Mouse (Mus musculus) 416B (cell line): ENCODE measurements around the gene Prss48.
"Not testable (repeated sequence)": the region's sequence is repeated elsewhere in the genome, so short reads cannot be mapped to it uniquely, and the experiment has no call there.

Experiments
- DNase-seq: peaks from one replicate; pipeline ENCODE4 v3.0.0; 2011; ENCODE audit warnings: low read depth

Gene Prss48

DNA sequence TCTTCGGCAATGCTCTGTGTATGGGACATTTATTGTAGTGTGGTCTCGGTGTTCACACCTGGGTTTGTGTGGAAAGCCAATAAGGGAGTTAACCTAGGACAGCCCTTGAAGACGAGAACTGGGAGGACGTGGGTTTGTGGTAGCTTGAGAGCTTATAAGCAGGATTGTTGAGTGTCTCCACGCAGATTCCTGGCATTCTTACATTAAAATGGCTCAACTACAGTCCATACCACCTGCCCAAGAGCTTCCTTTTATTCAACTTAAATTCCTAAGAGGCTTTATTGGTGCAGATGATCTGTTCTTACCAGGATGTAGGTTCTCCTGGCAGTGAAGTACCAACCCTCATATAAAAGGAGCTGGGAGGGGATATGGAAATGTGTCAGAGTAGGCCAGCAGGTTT is 649 bp upstream of the Prss48 start:
- no peak for DNase-seq

DNA sequence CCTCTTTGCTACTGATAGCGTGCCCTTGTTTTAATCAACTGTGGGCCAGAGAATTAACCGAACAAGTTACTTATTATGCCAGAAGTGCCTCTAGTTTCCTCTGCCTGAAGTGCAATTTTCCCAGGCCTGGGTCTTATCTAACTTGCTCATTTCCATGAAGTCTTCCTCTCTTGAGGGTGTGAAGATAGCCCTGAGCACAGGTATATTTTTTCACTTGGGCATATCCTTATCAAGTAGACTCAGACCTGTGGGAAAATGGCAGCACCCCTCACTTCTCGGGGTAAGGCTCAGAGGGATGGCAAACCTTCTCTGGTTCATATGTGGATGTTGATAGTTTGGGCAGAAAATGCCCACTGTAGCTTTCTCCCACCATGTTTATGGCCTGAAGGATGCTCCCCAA is 1.0 kb downstream of the Prss48 start:
- DNase-seq: no peak

DNA sequence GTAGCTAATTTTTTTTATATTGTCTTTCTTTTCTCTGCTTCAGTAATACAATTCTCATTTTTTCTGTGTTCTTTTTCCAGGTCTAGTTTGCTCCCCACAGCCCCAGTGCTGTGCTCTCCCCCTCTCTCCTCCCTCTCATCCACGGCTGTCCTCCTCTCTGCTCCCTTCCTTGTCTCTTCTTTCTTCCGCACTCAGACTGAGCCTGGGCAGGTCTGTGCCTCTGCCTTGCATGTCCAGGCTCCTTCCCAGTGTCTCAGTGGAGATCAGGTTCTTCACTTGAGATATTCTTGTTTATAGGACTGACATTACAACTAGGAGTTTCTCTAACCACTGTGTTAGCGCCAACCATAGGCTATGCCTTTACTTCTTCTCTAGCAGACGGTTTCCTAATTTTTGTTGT is 7.6 kb downstream of the Prss48 start:
- DNase-seq: no peak

- no peak for DNase-seq
These were observed 8.5 kb downstream of the Prss48 start for GRCm38 (mm10) chr3:85993744-85994143.

- DNase-seq: no peak
These were observed 10.5 kb downstream of the Prss48 start for GRCm38 (mm10) chr3:85991802-85992156.

DNA sequence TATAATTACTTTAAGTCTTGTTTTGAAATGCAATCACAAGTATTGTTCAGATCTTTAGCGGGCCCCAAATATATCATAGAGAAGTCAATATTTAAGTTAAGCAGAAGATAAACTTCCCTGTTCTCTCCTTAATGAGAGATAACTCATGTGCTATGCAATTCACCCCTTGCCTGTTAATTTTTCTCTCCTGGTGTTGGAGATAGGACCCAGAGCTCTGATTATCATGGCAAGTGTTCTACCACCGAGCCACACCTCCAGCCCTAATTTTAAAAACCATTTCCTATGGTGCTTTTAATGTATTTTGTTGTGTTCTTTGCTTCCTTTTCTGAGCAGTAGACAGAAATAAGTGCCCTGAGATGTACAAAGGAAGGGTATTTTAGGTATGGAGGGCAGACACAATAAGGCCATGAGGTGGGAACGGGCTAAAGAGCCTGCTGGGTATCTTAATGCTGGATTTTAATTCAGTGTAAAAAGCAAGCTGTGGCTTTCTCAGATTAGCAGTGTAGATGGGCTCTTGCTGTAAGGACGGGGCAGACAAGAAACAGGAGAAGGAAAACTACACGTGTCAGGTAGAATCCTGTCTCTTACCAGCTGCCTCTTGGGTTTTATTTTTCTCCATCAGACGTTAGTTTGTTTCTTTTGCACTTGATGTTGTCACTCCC is 11.0 kb downstream of the Prss48 start:
- DNase-seq: no peak

- DNase-seq: peak; percentile 8
These were observed 15.1 kb downstream of the Prss48 start for GRCm38 (mm10) chr3:85987225-85987624.

DNA sequence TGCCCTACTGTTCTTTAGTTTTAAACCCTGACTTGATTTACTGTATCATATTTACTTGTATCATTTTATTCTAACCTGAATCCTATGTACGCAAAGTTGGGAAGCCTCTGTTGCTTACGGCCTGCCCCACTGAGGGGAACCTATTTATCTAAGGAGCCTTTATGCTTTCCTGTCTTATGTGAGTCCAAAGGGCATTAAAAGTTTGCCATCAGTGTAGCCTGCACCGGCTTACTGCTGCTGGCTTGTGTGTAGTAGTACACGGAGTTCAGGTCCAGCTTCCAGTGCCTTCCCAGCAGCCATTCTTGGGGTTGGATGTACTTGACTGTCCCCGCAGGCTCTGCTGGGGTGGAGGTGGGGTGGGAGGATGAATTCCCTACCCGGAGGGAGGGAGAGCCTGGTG is 17.8 kb downstream of the Prss48 start:
- DNase-seq: no peak

- not testable (repeated sequence) for DNase-seq
These were observed 20.5 kb downstream of the Prss48 start for GRCm38 (mm10) chr3:85981761-85982160.

DNA sequence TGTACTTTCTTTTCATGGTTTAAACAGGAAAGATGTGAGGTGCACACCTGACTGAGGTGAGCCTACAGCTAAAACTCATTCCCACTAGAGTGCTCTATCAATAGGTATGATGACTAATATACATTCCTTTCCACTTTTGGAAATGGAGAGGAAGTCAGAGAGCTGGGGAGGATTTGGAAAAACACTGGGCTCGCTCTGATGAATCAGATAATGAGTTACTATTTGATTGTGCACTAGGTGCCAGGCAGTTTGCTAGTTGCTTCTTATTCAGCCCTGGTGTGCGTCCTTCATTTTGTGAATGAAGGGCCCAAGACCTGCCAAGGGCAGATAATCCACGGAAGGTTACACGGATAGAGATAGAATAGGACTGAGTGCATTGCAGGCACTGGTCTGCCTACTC is 22.3 kb downstream of the Prss48 start:
- no peak for DNase-seq

GRCm38 (mm10) chr3:85974451-85974850 is 27.8 kb downstream of the Prss48 start:
- DNase-seq: no peak

DNA sequence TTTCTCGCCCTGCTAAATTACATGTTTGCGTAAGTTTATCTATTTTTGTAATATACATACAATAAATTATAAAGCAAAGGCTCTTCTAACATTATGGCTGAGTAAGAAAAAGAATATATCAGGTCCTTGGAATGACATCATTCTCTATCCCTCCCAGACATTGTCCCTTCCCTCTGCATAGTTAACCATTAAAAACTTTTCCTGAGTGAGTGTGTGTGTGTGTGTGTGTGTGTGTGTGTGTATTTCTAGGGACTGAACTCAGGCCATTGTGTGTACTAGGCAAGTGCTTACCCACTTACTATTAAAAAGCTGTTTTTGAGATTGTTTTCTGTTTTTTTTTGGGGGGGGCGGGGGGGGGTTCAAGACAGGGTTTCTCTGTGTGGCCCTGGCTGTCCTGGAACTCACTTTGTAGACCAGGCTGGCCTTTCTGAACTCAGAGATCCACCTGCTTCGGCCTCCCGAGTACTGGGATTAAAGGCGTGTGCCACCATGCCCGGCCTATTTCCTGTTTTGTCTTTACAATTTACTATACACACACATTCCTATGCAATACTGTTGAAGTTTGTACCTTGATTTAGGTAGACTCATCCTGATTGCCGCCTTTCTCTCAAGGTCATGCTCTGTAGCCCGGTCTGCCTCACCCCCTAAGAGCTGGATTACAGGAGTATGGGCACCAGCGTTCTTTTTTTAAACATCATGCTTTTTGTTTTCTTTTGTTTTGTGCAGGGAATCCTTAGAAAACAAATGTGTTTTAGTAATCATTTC is 28.7 kb downstream of the Prss48 start:
- no peak for DNase-seq

GRCm38 (mm10) chr3:85971599-85971975 is 30.7 kb downstream of the Prss48 start:
- no peak for DNase-seq

GRCm38 (mm10) chr3:85970742-85971598 is 31.3 kb downstream of the Prss48 start, which contains the start of gene Sh3d19:
TSS of gene Sh3d19 (plus strand) at chr3:85971109.
- no peak for DNase-seq

DNA sequence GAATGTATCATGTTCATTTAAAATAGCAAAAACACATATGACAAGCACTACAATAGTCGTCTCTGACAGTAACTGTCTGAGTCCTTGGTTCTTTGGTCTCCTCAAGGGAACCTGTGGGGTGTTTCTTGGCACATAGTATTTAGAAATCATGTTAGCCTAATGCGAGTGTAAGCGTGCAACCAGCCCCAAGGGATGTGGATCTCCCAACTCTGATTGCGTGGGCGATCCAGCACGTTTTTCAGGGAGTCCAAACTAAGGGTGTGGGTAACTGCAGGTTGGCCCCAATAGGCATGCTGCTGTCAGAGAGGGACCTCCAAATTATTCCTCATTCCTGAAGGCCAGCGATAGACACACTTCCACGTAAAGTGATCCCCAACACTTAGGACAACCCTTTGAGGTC is 33.3 kb downstream of the Prss48 start:
- no peak for DNase-seq

GRCm38 (mm10) chr3:85965479-85965878 is 36.8 kb downstream of the Prss48 start:
- DNase-seq: no peak

DNA sequence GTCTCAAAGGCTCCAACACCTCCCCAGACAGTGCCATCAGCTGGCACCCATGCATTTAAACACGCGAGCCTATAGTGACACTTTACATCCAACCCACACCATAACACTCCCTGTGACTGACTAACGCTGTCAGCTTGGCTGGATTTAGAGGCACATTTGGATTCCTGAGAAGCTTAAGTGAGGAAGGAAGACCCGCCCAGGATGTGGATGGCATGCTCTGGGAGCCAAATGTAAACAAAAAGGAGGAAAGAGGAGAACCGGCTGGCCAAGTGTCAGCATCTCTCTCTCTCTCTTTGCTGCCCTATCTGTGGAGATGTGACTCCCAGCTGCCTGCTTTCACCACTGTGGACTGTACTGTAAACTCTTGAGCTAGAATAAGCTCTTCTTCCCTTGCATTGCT is 41.2 kb downstream of the Prss48 start:
- no peak for DNase-seq

DNA sequence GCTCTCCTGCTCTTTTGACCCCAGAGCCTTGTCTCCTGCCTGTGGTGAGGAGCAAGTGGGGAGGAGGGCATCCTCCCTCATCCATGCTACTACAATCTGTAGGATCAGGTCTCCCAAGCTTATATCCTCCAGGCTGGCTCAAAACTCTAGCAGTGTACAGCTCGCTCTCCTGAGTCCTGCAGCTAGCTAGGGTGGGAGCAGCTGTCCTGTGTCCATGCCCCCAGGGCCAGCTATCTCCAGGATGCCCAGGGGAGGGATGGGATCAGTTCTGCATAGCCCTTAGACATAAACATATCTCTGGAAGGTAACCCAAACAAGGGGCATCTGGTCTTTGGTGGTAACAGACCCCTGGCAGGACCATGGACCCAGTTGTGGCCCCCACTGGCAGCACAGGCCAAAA is 42.6 kb downstream of the Prss48 start:
- no peak for DNase-seq

DNA sequence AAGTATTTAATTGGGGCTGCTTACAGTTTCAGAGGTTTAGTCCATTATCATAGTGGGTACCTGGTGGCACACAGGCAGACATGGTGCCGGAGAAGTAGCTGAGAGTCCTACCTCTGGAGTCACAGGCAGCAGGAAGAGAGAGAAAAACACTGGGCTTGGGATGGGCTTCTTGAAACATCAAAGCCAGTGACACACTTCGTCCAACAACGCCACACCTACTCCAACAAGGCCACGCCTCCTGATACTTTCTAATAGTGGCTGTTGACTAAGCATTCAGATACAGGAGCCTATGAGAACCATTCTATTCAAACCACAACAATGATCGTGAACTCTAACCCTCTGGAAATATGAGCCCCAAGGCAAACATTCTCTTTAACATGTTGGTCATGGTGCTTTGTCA is 46.6 kb downstream of the Prss48 start:
- no peak for DNase-seq

DNA sequence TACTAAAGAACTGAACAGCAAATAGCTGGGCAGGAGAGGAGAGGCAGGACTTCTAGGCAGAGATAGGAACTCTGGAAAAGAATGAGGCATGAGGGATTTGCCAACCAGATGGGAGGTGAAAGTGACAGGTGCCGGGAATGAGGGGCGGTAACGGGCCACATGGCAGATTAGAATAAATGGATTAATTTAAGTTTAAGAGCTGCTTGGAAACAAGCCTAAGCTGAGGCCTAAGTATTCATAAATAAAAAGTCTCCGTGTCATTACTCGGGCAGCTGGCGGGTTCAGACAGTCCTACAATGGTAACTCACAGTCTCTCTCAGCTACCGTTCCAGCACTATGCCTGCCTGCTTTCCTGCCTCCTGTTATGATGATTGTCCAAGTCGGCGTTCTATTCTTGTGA is 47.0 kb downstream of the Prss48 start:
- no peak for DNase-seq

- DNase-seq: peak; percentile 4
These were observed 49.5 kb downstream of the Prss48 start for GRCm38 (mm10) chr3:85952696-85953283.

DNA sequence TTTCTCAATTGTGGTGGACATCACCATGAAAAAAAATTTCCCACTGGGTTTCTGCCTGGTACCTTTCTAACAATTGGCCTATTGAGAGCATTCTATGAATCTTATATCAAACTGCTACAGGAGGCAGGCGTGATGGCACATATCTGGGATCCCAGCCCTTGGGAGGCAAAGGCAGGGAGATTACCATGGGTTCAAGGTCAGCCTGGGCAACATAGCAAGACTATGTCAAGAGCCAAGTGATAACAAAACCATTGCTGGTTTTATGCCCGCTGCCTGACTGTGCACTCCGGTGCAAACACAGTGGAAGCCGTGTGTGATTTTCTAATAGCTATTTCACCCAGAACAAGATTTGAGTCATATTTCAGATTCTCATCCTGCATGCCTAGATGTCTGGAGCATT is 51.4 kb downstream of the Prss48 start:
- no peak for DNase-seq
